Mouse (Mus musculus) brain, embryonic 14.5 days (tissue): Measurements from ENCODE around the gene Aak1. TPM values are rescaled to one million over a fixed set of nuclear protein-coding genes. Genes with fewer than 3 reads are reported as not detected.

Experiments used
- DNase-seq: peaks from one replicate; pipeline ENCODE4 v3.0.0-alpha.2; 2011; ENCODE audit warnings: low read depth
- CTCF ChIP-seq: fragments of 200-500 bp; IDR thresholded peaks from 2 replicates; pipeline ENCODE4 v1.5.1; 2012; ENCODE audit warnings: inconsistent platforms, mild to moderate bottlenecking, moderate library complexity, borderline replicate concordance; ENCODE audit not compliant: insufficient read depth, insufficient read length; ENCODE audit errors: extremely low read depth
- POLR2A ChIP-seq: fragments of 200-500 bp; IDR thresholded peaks from 2 replicates; pipeline ENCODE4 v1.6.1; 2012; ENCODE audit warnings: mild to moderate bottlenecking, inconsistent platforms, borderline replicate concordance; ENCODE audit not compliant: poor library complexity, insufficient read depth, insufficient read length, severe bottlenecking; ENCODE audit errors: extremely low read depth
- polyA plus RNA-seq: library from polyadenylated mRNA; depleted of rRNA; stranded (reverse); fragments of >200 nt; gene quantifications from 2 replicates; pipeline ENCODE4 v1.2.3, GENCODE M21; 2012; rRNA removed

The Aak1 gene
- polyA plus RNA-seq = 44.3 and 52.1 TPM in 2 replicates

- peak; percentile 97 for DNase-seq
- TF ChIP-seq CTCF (no peak), POLR2A (peak; percentile 91)
Measured at GRCm38 (mm10) chr6:86848915-86849644, at the start of gene Aak1. Aak1 (plus strand) TSS chr6:86849517.

DNA sequence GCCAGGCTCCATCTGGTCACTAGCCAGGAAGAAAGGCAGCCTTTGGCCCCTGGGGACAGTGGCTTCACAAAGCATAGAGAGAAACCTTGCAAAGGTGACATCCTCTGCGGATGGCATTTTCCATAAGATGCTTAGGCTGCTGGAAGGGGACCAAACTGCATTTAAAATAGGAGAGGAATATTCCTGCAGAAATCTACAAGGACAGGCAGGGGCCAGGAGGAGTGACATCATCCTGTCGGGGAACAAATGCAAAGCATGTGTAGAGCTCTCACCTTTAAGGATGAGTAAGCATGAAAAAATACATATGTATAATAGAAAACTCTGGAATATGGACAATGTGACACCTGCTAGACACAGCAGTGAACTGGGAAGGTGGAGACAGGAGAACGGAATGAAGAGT, 48.9 kb upstream of the Aak1 start:
- TF ChIP-seq CTCF (no peak), POLR2A (no peak)

DNA sequence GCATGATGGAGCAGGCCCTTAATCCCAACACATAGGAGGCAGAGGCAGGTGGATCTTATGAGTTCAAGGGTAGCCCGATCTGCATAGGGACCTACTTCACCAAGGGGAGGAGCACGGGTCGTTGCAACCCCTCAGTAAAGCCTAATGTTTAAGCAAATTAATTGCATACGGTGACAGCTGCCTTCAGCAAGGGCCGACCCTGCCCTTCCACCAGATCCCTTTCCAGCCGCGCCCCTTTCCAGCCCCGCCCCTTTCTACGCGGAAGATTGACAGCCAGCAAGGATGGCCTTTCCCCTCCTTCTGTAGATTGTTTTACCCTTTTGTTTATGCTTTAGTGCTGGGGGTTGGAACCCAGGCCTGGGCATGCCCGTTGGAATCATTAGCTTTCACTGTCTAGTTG, 47.9 kb upstream of the Aak1 start:
- TF ChIP-seq POLR2A (no peak), CTCF (no peak)
- DNase-seq = no peak

More for the DNA sequence above, 48.9 kb upstream of the Aak1 start:
- no peak for DNase-seq

DNA sequence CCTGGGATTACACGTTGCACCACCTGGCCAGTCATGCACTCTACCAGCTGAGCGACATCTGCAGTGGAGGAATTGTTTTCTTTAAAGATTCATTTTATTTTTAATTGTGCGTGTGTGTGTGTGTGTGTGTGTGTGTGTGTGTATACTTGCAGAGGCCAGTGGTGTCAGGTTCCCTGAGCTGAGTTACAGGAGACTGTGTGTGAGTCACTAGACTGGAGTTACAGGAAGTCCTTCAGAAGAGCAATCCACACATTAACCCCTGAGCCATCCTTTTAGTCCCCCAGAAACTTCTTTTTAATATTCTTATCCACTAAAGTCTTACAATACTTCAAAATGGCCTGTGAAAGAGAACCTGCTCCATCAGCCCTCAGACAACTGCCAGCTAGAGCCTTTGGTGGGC, 44.7 kb upstream of the Aak1 start:
- no peak for TF ChIP-seq CTCF
- no peak for TF ChIP-seq POLR2A
- DNase-seq = no peak

DNA sequence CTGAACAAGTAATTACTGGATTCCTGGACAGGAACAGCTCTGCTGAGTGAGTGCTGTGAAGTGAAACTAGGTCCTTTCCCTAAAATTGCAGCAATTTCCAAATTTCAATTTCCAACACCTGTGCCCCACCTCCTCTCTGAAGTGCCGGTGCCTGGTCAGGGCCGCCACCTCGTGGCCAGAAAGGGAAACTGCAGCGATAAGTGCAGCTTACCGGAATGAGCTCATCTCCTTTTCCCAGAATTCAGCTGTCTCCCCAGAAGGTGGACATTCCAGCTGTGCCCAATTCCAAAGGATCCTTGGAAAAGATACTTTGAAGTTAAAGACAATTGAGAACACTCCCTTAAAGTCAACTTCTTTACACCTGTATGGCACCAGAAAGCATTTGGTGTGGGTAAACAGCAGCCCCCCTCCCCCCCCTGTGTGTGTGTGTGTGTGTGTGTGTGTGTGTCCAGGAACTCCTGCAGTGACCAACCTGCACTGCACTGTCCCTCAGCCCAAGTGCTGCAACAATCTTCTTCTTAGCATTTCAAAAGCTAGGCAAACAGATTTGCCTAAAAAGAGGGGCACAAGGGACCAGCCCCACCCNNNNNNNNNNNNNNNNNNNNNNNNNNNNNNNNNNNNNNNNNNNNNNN, 42.7 kb upstream of the Aak1 start:
- TF ChIP-seq CTCF (peak; percentile 91), POLR2A (no peak)
- DNase-seq = peak; percentile 57

DNA sequence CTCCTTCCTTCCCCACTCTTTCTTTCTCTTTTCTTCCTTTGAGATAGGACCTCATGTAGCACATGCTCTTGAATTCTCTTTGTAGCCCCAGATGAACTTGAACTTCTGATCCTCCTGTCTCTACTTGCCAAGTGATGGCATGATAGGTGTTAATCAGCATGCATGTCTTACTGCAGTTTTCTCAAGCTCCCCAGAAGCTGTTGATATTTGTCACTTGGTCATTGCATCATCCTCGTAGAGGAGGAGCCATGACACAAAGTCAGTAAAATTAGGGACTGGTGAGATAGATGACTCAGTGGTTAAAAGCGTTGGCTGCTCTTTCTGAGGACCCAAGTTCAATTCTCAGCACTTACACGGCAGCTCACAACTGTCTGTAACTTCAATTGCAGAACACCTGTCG, 36.4 kb upstream of the Aak1 start:
- TF ChIP-seq POLR2A (no peak), CTCF (no peak)
- DNase-seq = no peak

DNA sequence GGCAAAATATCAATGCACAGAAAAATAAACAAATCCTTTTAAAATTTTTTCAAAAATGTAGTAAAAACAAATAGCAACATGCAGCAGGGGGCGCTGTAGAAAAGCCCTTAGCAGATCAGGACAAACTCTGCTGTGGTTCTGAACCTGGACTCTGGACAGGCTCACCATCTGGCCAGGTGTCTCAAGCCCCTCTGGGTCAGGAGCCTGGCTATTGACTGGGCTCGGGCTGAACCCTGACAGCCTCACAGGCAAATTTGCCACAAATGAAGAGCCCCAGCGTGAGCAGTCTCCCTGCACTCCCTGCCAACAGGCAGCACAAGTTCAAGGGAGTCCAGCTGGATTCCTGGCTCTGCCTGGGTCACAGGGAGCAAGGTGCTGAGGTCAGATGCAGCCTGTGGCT, 36.0 kb upstream of the Aak1 start:
- TF ChIP-seq POLR2A = no peak
- no peak; the same call in 1 of the 2 replicates for TF ChIP-seq CTCF
- peak; percentile 44 for DNase-seq

- DNase-seq = no peak
- TF ChIP-seq CTCF (no peak), POLR2A (no peak)
Measured at GRCm38 (mm10) chr6:86814926-86815325, 34.4 kb upstream of the Aak1 start.

DNA sequence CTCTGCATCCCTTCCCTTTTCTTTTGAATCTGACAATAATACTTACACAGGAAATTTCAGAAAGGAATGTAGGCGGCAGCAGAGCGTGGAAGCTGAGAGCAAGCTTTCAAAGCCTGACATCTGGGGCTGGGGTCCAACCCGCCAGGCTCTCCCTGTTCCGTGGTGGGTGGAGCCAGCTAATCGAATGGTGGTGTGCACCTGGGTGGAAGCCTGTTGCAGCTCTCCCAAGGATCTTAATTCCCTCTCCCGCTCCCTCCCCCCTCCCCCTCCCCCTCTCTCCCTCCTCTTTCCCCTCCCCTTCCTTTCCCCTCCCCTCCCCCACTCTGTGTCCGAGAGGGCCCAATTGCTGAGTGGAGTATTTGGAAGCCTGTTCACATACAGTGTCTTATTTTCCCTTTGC, 33.9 kb upstream of the Aak1 start:
- DNase-seq = peak; percentile 26
- TF ChIP-seq CTCF (no peak), POLR2A (no peak)

- peak; percentile 34; the same call in 1 of the 2 replicates for TF ChIP-seq CTCF
- no peak for TF ChIP-seq POLR2A
- peak; percentile 51 for DNase-seq
Measured at GRCm38 (mm10) chr6:86816586-86816985, 32.7 kb upstream of the Aak1 start.

GRCm38 (mm10) chr6:86818914-86819313, 30.4 kb upstream of the Aak1 start:
- TF ChIP-seq POLR2A (no peak), CTCF (no peak)
- DNase-seq = no peak

DNA sequence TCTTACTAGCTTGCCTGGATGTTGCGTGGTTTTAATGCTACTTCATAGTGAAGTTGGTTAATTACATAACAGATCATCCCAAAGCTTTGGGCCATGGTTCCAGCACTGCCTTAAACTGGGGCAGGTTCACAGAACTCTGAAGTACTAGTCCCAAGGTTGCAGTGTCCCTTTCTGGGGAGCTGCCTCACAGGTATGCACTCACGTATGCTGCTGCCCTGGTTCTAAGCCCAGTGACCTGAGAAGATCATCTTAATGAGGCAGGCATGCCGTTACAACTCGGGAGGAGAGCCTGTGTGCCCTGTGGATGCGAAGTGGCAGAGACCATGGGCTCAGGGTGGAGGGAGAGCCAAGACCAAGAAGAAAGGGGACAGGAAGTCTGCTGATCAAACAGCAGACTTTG, 29.4 kb upstream of the Aak1 start:
- no peak for DNase-seq
- TF ChIP-seq CTCF (no peak), POLR2A (no peak)

- peak; percentile 41; the same call in 1 of the 2 replicates for TF ChIP-seq CTCF
- TF ChIP-seq POLR2A = no peak
Measured at GRCm38 (mm10) chr6:86820690-86821089, 28.6 kb upstream of the Aak1 start.

More at GRCm38 (mm10) chr6:86820690-86821089, 28.6 kb upstream of the Aak1 start:
- no peak for DNase-seq
